Mouse (Mus musculus) R1 (cell line): Measurements from ENCODE around the gene Tha1.

Experiments used
- DNase-seq: peaks from one replicate; pipeline ENCODE4 v3.0.0-alpha.2; 2018; ENCODE audit warnings: low read depth, low spot score

The Tha1 gene

GRCm38 (mm10) chr11:117826164-117826563 lies 47.1 kb downstream of the Tha1 start:
- DNase-seq: peak; percentile 83

- peak; percentile 97 for DNase-seq
These were observed 47.8 kb downstream of the Tha1 start, which contains the start of the genes Afmid and Tk1 for GRCm38 (mm10) chr11:117825333-117826101. TSS of gene Afmid (plus strand) at chr11:117825924. TSS of gene Tk1 (minus strand) at chr11:117826092.

GRCm38 (mm10) chr11:117824060-117824969 lies 49.0 kb downstream of the Tha1 start:
- DNase-seq: peak; percentile 81

- DNase-seq: peak; percentile 80
These were observed 49.9 kb downstream of the Tha1 start for GRCm38 (mm10) chr11:117823411-117823810.

DNA sequence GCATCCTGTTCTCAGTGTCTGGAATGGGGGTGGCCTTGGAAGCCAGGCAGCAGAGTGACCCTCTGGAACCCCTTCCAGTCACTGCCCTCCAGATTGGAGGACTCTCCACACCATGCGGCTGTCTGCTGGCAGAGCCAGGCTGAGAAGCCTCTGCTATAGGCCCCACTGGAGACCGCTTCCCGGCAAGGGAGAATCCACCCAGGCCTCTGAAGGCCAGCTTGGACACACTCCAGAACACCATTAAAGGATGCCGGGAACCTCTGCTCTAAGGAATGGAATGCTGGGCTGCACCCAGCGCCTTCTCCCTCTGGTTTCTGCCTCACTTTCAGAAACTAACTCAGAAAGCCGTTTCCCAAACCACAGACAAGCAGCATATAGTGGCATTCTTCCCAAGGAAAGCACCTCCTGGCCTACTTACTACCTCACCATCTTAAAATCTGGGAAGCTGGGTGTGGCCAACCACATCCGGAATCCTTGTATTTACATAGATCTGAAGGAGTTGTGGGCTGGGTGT lies 50.5 kb downstream of the Tha1 start:
- peak; percentile 86 for DNase-seq

GRCm38 (mm10) chr11:117821868-117822267 lies 51.4 kb downstream of the Tha1 start:
- DNase-seq: no peak

- no peak for DNase-seq
These were observed 53.1 kb downstream of the Tha1 start for GRCm38 (mm10) chr11:117820173-117820572.

GRCm38 (mm10) chr11:117819095-117819494 lies 54.2 kb downstream of the Tha1 start:
- DNase-seq: peak; percentile 23
